Mouse (Mus musculus): ENCODE results near the gene Sh3glb2. TPM values are rescaled to one million over a fixed set of nuclear protein-coding genes. Genes with fewer than 3 reads are reported as not detected.

Gene Sh3glb2
- polyA plus RNA-seq, 1 experiment from 2014 or later, result 58.9 TPM

- Histone ChIP-seq H3K27ac (ENCODE audit: low read length) (peak overlapping the region; percentile 92), H3K4me1 (ENCODE audit: insufficient read depth, low read depth, low read length) (peaks cover 16% of the 10 kb centered on the region), H3K4me3 (ENCODE audit: low read depth, low read length) (peak overlapping the region; percentile 87), H3K9ac (replicated peaks; ENCODE audit: low read depth) (peak overlapping the region; percentile 73), H3K27me3 (replicated peaks; ENCODE audit: insufficient read depth, low read length) (no peaks in the 10 kb centered on the region), H3K36me3 (ENCODE audit: insufficient read depth, low read length) (0 out of 2 replicates have a peak, but pooled peaks cover 18% of the 10 kb centered on the region), H3K4me2 (replicated peaks; ENCODE audit: low read depth, low read length) (peak overlapping the region; percentile 81), H3K9me3 (ENCODE audit: low read length) (no peaks in the 10 kb centered on the region)
- ATAC-seq (peak; percentile 6), DNase-seq (ENCODE audit: low spot score) (no peak)
- TF ChIP-seq EP300 (IDR thresholded peaks at IDR 0.05) (no peak), CTCF (IDR thresholded peaks at IDR 0.05) (no peak)
- 33% methylated on average over 1 of the region's 1 CpGs for WGBS
Measured at GRCm38 (mm10) chr2:30393370-30393656, 34.2 kb upstream of the Sh3glb2 start.

GRCm38 (mm10) chr2:30392577-30393369 is 33.6 kb upstream of the Sh3glb2 start:
- Histone ChIP-seq H3K4me2 (replicated peaks; ENCODE audit: low read depth, low read length) (peak overlapping the region; percentile 81), H3K27me3 (replicated peaks; ENCODE audit: insufficient read depth, low read length) (no peaks in the 10 kb centered on the region), H3K27ac (ENCODE audit: low read length) (peak overlapping the region; percentile 92), H3K9ac (replicated peaks; ENCODE audit: low read depth) (peak overlapping the region; percentile 73), H3K36me3 (ENCODE audit: insufficient read depth, low read length) (0 out of 2 replicates have a peak, but pooled peaks cover 13% of the 10 kb centered on the region), H3K4me1 (ENCODE audit: insufficient read depth, low read depth, low read length) (peaks cover 16% of the 10 kb centered on the region), H3K4me3 (ENCODE audit: low read depth, low read length) (peak overlapping the region; percentile 87), H3K9me3 (ENCODE audit: low read length) (no peaks in the 10 kb centered on the region)
- WGBS, result 0% methylated on average over 44 of the region's 54 CpGs
- ATAC-seq, result peak; percentile 76
- DNase-seq (ENCODE audit: low spot score), result peak; percentile 95
- TF ChIP-seq CTCF (IDR thresholded peaks at IDR 0.05), result 0 out of 2 replicates have a peak, but pooled peaks have one; percentile 4
- peak; percentile 31; the same call in 1 of the 2 replicates for TF ChIP-seq EP300 (IDR thresholded peaks at IDR 0.05)

- DNase-seq (ENCODE audit: low spot score), result peak; percentile 99
- ATAC-seq, result peak; percentile 93
- H3K4me3 ChIP-seq (ENCODE audit: low read depth, low read length), result peak within 1 kb of the TSS; percentile 87
- H3K9ac ChIP-seq (replicated peaks; ENCODE audit: low read depth), result peak within 1 kb of the TSS; percentile 73
- 0 out of 2 replicates have a peak, but pooled peaks cover 9% of the 10 kb centered on the region for H3K36me3 ChIP-seq (ENCODE audit: insufficient read depth, low read length)
- H3K4me2 ChIP-seq (replicated peaks; ENCODE audit: low read depth, low read length), result peak within 1 kb of the TSS; percentile 81
- H3K27ac ChIP-seq (ENCODE audit: low read length), result peak within 1 kb of the TSS; percentile 92
- no peaks in the 10 kb centered on the region for H3K9me3 ChIP-seq (ENCODE audit: low read length)
- H3K27me3 ChIP-seq (replicated peaks; ENCODE audit: insufficient read depth, low read length), result no peaks in the 10 kb centered on the region
- TF ChIP-seq CTCF (IDR thresholded peaks at IDR 0.05) (0 out of 2 replicates have a peak, but pooled peaks have one; percentile 8), EP300 (IDR thresholded peaks at IDR 0.05) (peak; percentile 54; the same call in 1 of the 2 replicates)
- peaks cover 16% of the 10 kb centered on the region for H3K4me1 ChIP-seq (ENCODE audit: insufficient read depth, low read depth, low read length)
- under 1% methylated on average over 38 of the region's 40 CpGs for WGBS
Measured at GRCm38 (mm10) chr2:30392114-30392576, 33.0 kb upstream of the Sh3glb2 start, which contains the start of gene Dolpp1. Gene Dolpp1, plus strand, starts transcription at chr2:30392254.

GRCm38 (mm10) chr2:30389000-30389399 is 29.9 kb upstream of the Sh3glb2 start:
- Histone ChIP-seq H3K9ac (replicated peaks; ENCODE audit: low read depth) (no peak overlapping the region), H3K36me3 (ENCODE audit: insufficient read depth, low read length) (0 out of 2 replicates have a peak, but pooled peaks cover 3% of the 10 kb centered on the region), H3K9me3 (ENCODE audit: low read length) (no peaks in the 10 kb centered on the region), H3K4me3 (ENCODE audit: low read depth, low read length) (no peak overlapping the region), H3K27ac (ENCODE audit: low read length) (no peak overlapping the region), H3K4me1 (ENCODE audit: insufficient read depth, low read depth, low read length) (peaks cover 8% of the 10 kb centered on the region; the same call in 1 of the 2 replicates), H3K27me3 (replicated peaks; ENCODE audit: insufficient read depth, low read length) (no peaks in the 10 kb centered on the region), H3K4me2 (replicated peaks; ENCODE audit: low read depth, low read length) (no peak overlapping the region)
- DNase-seq (ENCODE audit: low spot score) (no peak), ATAC-seq (no peak)
- WGBS, result 85% methylated on average over 2 of the region's 2 CpGs
- TF ChIP-seq CTCF (IDR thresholded peaks at IDR 0.05), result peak; percentile 38; the same call in 1 of the 2 replicates
- no peak for TF ChIP-seq EP300 (IDR thresholded peaks at IDR 0.05)

GRCm38 (mm10) chr2:30386913-30387312 is 27.8 kb upstream of the Sh3glb2 start:
- Histone ChIP-seq H3K27me3 (replicated peaks; ENCODE audit: insufficient read depth, low read length) (no peaks in the 10 kb centered on the region), H3K27ac (ENCODE audit: low read length) (no peak overlapping the region), H3K36me3 (ENCODE audit: insufficient read depth, low read length) (peaks cover 5% of the 10 kb centered on the region), H3K4me2 (replicated peaks; ENCODE audit: low read depth, low read length) (no peak overlapping the region), H3K4me1 (ENCODE audit: insufficient read depth, low read depth, low read length) (no peaks in the 10 kb centered on the region), H3K9ac (replicated peaks; ENCODE audit: low read depth) (no peak overlapping the region), H3K9me3 (ENCODE audit: low read length) (no peaks in the 10 kb centered on the region), H3K4me3 (ENCODE audit: low read depth, low read length) (no peak overlapping the region)
- TF ChIP-seq EP300 (IDR thresholded peaks at IDR 0.05) (no peak), CTCF (IDR thresholded peaks at IDR 0.05) (no peak)
- peak; percentile 64 for ATAC-seq
- WGBS, result 58% methylated on average over 9 of the region's 9 CpGs
- DNase-seq (ENCODE audit: low spot score), result peak; percentile 40

GRCm38 (mm10) chr2:30385591-30385990 is 26.5 kb upstream of the Sh3glb2 start:
- 85% methylated on average over 4 of the region's 4 CpGs for WGBS
- Histone ChIP-seq H3K9ac (replicated peaks; ENCODE audit: low read depth) (no peak overlapping the region), H3K36me3 (ENCODE audit: insufficient read depth, low read length) (peaks cover 5% of the 10 kb centered on the region), H3K27ac (ENCODE audit: low read length) (no peak overlapping the region), H3K27me3 (replicated peaks; ENCODE audit: insufficient read depth, low read length) (no peaks in the 10 kb centered on the region), H3K4me1 (ENCODE audit: insufficient read depth, low read depth, low read length) (no peaks in the 10 kb centered on the region), H3K4me2 (replicated peaks; ENCODE audit: low read depth, low read length) (no peak overlapping the region), H3K9me3 (ENCODE audit: low read length) (no peaks in the 10 kb centered on the region), H3K4me3 (ENCODE audit: low read depth, low read length) (no peak overlapping the region)
- no peak for ATAC-seq
- no peak for TF ChIP-seq CTCF (IDR thresholded peaks at IDR 0.05)
- no peak for TF ChIP-seq EP300 (IDR thresholded peaks at IDR 0.05)
- peak; percentile 4 for DNase-seq (ENCODE audit: low spot score)
